Comparison of ENCODE assay signal across 19 mouse cellular contexts in the genomic region with DNA sequence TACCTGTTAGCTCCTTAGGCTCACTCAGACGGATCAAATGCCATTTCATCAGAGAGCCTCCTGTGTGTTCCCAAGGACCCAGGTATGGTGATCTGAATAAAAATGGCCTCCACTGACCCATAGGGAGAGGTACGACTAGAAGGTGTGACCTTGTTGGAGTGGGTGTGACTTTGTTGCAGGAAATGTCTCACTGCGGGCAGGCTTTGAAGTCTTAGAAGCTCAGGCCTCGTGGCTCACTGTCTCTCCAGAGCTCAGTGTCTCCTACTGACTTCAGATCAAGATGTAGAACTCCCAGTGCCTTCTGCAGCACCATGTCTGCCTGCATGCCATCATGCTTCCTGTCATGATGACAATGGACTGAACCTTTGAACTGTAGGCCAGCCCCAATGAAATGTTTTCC.
A peak's percentile ranks its signal among the peaks of the same experiment; 100 is the strongest.
DNase-seq lines count a peak whose midpoint lies in the region; ATAC-seq lines count a peak whose summit lies in the region.
"Had no signal": no experiment of that assay in that cellular context is flagged by ENCODE, and none has a peak within 500 bp of the region (broad histone marks: within the 10 kb centered on the region; RNA-seq: fewer than 3 reads in every experiment).

No protein-coding gene starts in this region.

- ATAC-seq in inflammation-experienced regulatory T-cells, adult 6 months: peak; percentile 70
- ATAC-seq: forebrain, embryonic 13.5 days; forebrain, postnatal 0 days; hindbrain, postnatal 0 days had no signal

- peak; percentile 39 for DNase-seq in CD4-positive helper T cell, adult 2 months (ENCODE audit: low read depth, low spot score)
- peak; percentile 40 for DNase-seq in CD4-positive, CD25-positive, alpha-beta regulatory T cell, adult 2 months (ENCODE audit: low read depth, low spot score)
- peak; percentile 18 for DNase-seq in T-cell, adult 2 months (ENCODE audit: low spot score)
- DNase-seq in urinary bladder, postnatal 36 days (ENCODE audit: low spot score in 2 of 2): no peak
- DNase-seq in layer of hippocampus, postnatal 25 days (ENCODE audit: extremely low spot score in 1 of 2, low spot score in 1 of 2): no peak
- no peak for DNase-seq in liver
- DNase-seq in c-Kit-positive CD71-positive TER-119-positive erythroid progenitor cells, embryonic 14.5 days (ENCODE audit: low spot score): no peak
- DNase-seq: adrenal gland, adult 2 months; adrenal gland, postnatal 25 days; cerebellum, adult 2 months; cerebellum, postnatal 10 days; forebrain, postnatal 0 days; gastrocnemius, adult 2 months; gastrocnemius, postnatal 36 days; heart, adult 18-20 months; heart, postnatal 10 days had no signal

Comparison
In these comparisons a context has a peak if more than half of its experiments do, and no peak if none do; other contexts are left out.
1. DNase-seq: peak in CD4-positive helper T cell, adult 2 months (single experiment), CD4-positive, CD25-positive, alpha-beta regulatory T cell, adult 2 months (single experiment) and T-cell, adult 2 months (single experiment); none in urinary bladder, postnatal 36 days (0 of 2), layer of hippocampus, postnatal 25 days (0 of 2), liver (single experiment) and c-Kit-positive CD71-positive TER-119-positive erythroid progenitor cells, embryonic 14.5 days (single experiment).